Mouse (Mus musculus): ENCODE results near the gene Tubb4b. TPM values are rescaled to one million over a fixed set of nuclear protein-coding genes. Genes with fewer than 3 reads are reported as not detected.

Tubb4b gene
- polyA plus RNA-seq, 1 experiment from 2014 or later = 392 TPM

DNA sequence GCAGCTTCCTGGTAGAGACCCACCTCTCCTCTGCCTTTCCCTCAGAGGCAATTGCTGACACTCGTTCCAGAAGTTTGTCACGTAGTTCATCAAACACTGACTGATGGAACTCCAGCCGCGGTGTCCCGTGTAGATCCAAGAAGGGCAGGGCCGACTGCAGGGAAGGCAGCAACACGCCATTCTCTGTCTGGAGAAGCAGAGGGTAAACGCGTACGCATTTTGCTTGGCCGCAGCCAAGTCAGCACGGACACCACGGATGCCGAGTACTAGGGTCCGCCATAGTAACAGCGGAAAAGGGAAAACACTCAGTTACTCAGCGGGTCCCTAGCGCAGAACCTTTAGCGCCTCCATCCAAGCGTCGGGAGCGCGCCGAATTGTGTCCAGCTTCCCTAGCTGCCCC is 13.8 kb downstream of the Tubb4b start:
- H3K9ac ChIP-seq (ENCODE audit: low read length) = peak overlapping the region; percentile 91
- WGBS = 0% methylated on average over 24 of the region's 24 CpGs
- H3K9me3 ChIP-seq (replicated peaks; ENCODE audit: control insufficient read depth, low read length) = no peaks in the 10 kb centered on the region
- H3K4me2 ChIP-seq (ENCODE audit: low read length) = peak overlapping the region; percentile 93
- peaks cover 24% of the 10 kb centered on the region for H3K36me3 ChIP-seq (ENCODE audit: control insufficient read depth, insufficient read depth, low read length)
- peak overlapping the region; percentile 89 for H3K4me3 ChIP-seq (ENCODE audit: low read depth, low read length)
- H3K4me1 ChIP-seq (ENCODE audit: control insufficient read depth, insufficient read depth, low read length) = peaks cover 15% of the 10 kb centered on the region
- H3K27ac ChIP-seq (ENCODE audit: low read depth, low read length) = peak overlapping the region; percentile 81
- DNase-seq (ENCODE audit: low spot score) (no peak), ATAC-seq (peak; percentile 57)
- no peaks in the 10 kb centered on the region for H3K27me3 ChIP-seq (replicated peaks; ENCODE audit: control insufficient read depth, insufficient read depth, low read length)

DNA sequence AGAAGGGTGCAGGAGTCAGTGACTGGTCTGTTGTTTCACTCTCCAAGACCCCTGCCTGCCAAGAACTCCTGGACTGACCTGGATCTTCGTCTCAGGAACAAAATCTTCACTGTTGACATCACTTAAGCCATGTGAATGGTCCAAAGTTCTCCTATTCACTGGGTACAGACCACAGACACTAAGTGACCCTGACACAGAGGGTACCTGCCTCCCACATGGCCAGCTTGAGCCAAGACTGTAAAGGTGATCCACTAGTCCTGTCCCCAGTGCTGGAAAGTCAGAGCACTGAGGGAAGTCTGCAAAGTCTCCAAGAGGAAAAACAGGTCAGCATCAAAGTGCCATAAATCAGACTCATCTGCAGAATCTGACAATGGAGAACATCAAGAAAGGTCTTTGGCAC is 16.9 kb downstream of the Tubb4b start:
- Histone ChIP-seq H3K9ac (ENCODE audit: low read length) (no peak overlapping the region), H3K36me3 (ENCODE audit: control insufficient read depth, insufficient read depth, low read length) (peaks cover 55% of the 10 kb centered on the region), H3K4me3 (ENCODE audit: low read depth, low read length) (no peak overlapping the region), H3K9me3 (replicated peaks; ENCODE audit: control insufficient read depth, low read length) (no peaks in the 10 kb centered on the region), H3K27ac (ENCODE audit: low read depth, low read length) (no peak overlapping the region), H3K4me1 (ENCODE audit: control insufficient read depth, insufficient read depth, low read length) (peaks cover 15% of the 10 kb centered on the region), H3K27me3 (replicated peaks; ENCODE audit: control insufficient read depth, insufficient read depth, low read length) (no peaks in the 10 kb centered on the region), H3K4me2 (ENCODE audit: low read length) (no peak overlapping the region)
- DNase-seq (ENCODE audit: low spot score) (no peak), ATAC-seq (no peak)
- 92% methylated on average over 1 of the region's 1 CpGs for WGBS

DNA sequence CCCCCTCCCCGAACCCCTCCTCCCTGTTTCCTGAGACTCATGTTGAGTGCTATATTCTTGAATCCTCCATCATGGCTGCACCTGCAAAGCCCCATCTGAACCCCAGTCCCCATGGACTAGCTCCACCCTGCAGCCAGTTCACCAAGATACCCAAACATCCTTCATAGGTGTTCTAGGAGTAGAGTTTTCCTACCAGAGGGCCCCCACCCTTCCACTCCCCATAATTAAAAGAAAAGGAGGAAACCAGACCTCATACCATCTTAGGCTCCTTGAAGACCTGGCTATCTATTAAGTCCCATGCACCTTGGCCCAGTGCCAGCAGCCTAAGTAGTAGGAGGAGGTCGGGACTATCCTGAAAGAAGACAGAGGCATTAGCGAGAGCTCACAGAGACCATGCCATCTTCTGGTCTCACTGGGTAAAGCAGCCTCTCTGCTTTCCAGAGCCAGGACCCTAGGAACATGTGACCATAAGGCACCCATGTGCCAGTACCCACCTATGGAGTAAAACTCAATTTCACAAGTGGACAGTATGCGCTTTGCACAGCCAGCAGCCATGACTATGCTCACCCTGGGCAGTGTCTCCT is 20.8 kb downstream of the Tubb4b start:
- WGBS = 58% methylated on average over 4 of the region's 4 CpGs
- H3K27me3 ChIP-seq (replicated peaks; ENCODE audit: control insufficient read depth, insufficient read depth, low read length) = no peaks in the 10 kb centered on the region
- no peaks in the 10 kb centered on the region for H3K9me3 ChIP-seq (replicated peaks; ENCODE audit: control insufficient read depth, low read length)
- no peaks in the 10 kb centered on the region for H3K4me1 ChIP-seq (ENCODE audit: control insufficient read depth, insufficient read depth, low read length)
- H3K27ac ChIP-seq (ENCODE audit: low read depth, low read length) = no peak overlapping the region
- peaks cover 88% of the 10 kb centered on the region for H3K36me3 ChIP-seq (ENCODE audit: control insufficient read depth, insufficient read depth, low read length)
- H3K4me2 ChIP-seq (ENCODE audit: low read length) = no peak overlapping the region
- DNase-seq (ENCODE audit: low spot score) (no peak), ATAC-seq (peak; percentile 26; the same call in 1 of the 2 replicates)
- no peak overlapping the region for H3K4me3 ChIP-seq (ENCODE audit: low read depth, low read length)
- no peak overlapping the region for H3K9ac ChIP-seq (ENCODE audit: low read length)

DNA sequence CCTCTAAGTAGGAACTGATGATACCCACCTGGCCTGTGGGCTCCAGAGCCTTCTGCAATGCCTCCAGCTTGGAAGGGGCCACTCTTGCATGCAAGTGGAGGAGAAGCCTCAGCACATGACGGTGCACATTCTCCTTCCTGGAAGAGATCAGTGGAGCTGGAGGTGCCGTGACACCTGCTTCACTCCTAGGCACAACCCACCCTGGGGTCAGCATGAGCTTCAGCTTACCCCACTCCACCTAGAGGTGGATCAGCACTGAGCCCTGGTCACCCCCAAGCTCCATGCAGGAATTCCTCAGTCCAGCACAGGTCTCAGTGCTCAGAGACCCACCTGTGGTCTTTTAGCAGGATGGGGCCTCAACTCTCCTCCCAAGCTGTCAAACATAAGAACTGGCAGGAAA is 23.9 kb downstream of the Tubb4b start:
- no peaks in the 10 kb centered on the region for H3K4me1 ChIP-seq (ENCODE audit: control insufficient read depth, insufficient read depth, low read length)
- peaks cover 76% of the 10 kb centered on the region for H3K36me3 ChIP-seq (ENCODE audit: control insufficient read depth, insufficient read depth, low read length)
- H3K9ac ChIP-seq (ENCODE audit: low read length) = no peak overlapping the region
- H3K4me3 ChIP-seq (ENCODE audit: low read depth, low read length) = no peak overlapping the region
- no peak for ATAC-seq
- DNase-seq (ENCODE audit: low spot score) = no peak
- H3K27ac ChIP-seq (ENCODE audit: low read depth, low read length) = no peak overlapping the region
- WGBS = 90% methylated on average over 2 of the region's 2 CpGs
- peaks cover 15% of the 10 kb centered on the region for H3K27me3 ChIP-seq (replicated peaks; ENCODE audit: control insufficient read depth, insufficient read depth, low read length)
- no peak overlapping the region for H3K4me2 ChIP-seq (ENCODE audit: low read length)
- H3K9me3 ChIP-seq (replicated peaks; ENCODE audit: control insufficient read depth, low read length) = no peaks in the 10 kb centered on the region

DNA sequence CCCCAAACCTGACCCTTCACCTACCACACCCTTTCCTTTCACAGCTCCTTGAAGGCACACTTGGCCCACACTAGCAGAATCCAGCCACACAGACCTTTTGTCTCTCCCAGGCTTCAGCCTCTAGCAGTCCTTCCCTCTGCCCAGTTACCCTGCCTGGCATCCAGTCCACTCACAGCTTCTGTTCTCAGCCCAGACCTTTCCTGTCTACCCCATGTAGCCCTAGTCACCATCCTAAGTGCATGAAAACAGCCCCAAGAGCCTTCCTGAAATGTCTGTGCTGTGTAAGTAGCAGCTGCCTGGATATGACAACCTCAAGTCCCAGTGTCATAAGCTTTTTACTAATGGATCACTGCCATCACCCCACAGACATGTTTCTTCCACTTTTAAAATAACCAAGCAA is 26.6 kb downstream of the Tubb4b start:
- Histone ChIP-seq H3K27ac (ENCODE audit: low read depth, low read length) (no peak overlapping the region), H3K36me3 (ENCODE audit: control insufficient read depth, insufficient read depth, low read length) (peaks cover 49% of the 10 kb centered on the region)
- DNase-seq (ENCODE audit: low spot score) = no peak

DNA sequence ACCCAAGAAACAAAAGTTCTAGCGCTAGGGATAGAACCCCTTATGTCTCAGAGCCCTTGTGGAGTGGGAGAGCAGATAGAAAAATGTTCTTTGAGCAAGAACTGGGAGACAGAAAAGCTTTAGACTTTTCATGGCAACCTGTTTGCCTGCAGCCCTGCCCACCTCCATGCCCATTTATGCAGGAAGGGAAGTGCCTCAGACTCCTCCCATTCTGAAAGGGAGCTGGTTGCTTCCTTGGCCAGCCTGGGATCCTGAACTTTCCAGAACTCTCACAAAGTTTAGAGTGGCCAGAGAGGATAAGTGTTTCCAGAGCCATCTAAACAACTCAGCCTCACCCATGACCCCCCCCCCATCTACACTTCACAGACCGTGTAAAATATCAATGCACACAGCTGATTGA is 27.3 kb downstream of the Tubb4b start:
- H3K36me3 ChIP-seq (ENCODE audit: control insufficient read depth, insufficient read depth, low read length) = peaks cover 42% of the 10 kb centered on the region
- no peak overlapping the region for H3K4me3 ChIP-seq (ENCODE audit: low read depth, low read length)
- peaks cover 26% of the 10 kb centered on the region for H3K27me3 ChIP-seq (replicated peaks; ENCODE audit: control insufficient read depth, insufficient read depth, low read length)
- WGBS = 30% methylated on average over 2 of the region's 2 CpGs
- no peaks in the 10 kb centered on the region for H3K4me1 ChIP-seq (ENCODE audit: control insufficient read depth, insufficient read depth, low read length)
- no peak for ATAC-seq
- H3K4me2 ChIP-seq (ENCODE audit: low read length) = no peak overlapping the region
- no peak for DNase-seq (ENCODE audit: low spot score)
- no peaks in the 10 kb centered on the region for H3K9me3 ChIP-seq (replicated peaks; ENCODE audit: control insufficient read depth, low read length)
- H3K27ac ChIP-seq (ENCODE audit: low read depth, low read length) = no peak overlapping the region
- no peak overlapping the region for H3K9ac ChIP-seq (ENCODE audit: low read length)

More for the DNA sequence above, 26.6 kb downstream of the Tubb4b start:
- H3K4me1 ChIP-seq (ENCODE audit: control insufficient read depth, insufficient read depth, low read length) = no peaks in the 10 kb centered on the region
- no peak for ATAC-seq
- H3K4me3 ChIP-seq (ENCODE audit: low read depth, low read length) = no peak overlapping the region
- H3K4me2 ChIP-seq (ENCODE audit: low read length) = no peak overlapping the region
- no peaks in the 10 kb centered on the region for H3K9me3 ChIP-seq (replicated peaks; ENCODE audit: control insufficient read depth, low read length)
- H3K27me3 ChIP-seq (replicated peaks; ENCODE audit: control insufficient read depth, insufficient read depth, low read length) = peaks cover 26% of the 10 kb centered on the region
- H3K9ac ChIP-seq (ENCODE audit: low read length) = no peak overlapping the region

DNA sequence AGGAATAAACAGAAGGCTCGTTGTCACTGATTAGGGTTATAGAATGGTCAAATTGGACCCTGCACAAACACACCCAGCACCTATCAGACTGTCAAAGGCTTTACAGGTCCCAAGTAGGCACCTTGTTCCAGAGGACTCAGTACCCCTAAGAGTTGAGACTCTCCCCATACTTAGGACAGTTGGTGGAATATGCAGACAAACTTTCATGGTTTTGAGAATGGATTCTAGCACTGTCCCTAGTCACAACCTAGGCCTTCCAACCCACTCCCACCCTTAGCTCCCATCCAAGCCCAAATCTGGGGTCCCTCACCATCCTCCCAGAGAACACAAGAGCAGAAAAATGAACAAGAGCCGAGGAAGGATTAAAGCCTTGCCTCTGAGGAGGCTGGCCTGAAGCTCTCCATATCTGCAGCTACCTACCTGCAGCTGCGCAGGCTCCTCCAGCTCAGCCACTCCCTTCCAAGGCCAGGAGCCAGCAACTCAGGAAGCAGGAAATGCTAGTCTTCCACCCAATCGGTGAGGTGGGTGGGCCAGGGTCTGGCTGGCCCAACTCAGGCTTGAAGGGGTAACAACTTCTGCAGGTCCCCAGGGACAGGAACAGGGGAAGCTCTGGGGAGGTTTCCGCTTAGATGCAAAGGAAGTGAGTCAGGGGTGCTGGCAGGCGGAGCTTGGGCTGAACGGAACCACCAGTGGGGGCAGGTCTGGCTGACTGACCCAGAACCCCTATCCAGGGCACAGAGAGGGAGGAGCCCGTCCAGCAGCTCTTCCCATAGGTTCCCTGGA is 28.1 kb downstream of the Tubb4b start, which contains the start of gene Tor4a:
Gene Tor4a (minus strand): TSS at position 715 of the 783 bp plus-strand sequence.
- Histone ChIP-seq H3K9ac (ENCODE audit: low read length) (no peak within 1 kb of the TSS), H3K4me2 (ENCODE audit: low read length) (no peak within 1 kb of the TSS), H3K36me3 (ENCODE audit: control insufficient read depth, insufficient read depth, low read length) (peaks cover 33% of the 10 kb centered on the region), H3K9me3 (replicated peaks; ENCODE audit: control insufficient read depth, low read length) (no peaks in the 10 kb centered on the region), H3K27me3 (replicated peaks; ENCODE audit: control insufficient read depth, insufficient read depth, low read length) (peaks cover 26% of the 10 kb centered on the region), H3K4me3 (ENCODE audit: low read depth, low read length) (no peak within 1 kb of the TSS), H3K4me1 (ENCODE audit: control insufficient read depth, insufficient read depth, low read length) (no peaks in the 10 kb centered on the region), H3K27ac (ENCODE audit: low read depth, low read length) (no peak within 1 kb of the TSS)
- 11% methylated on average over 8 of the region's 8 CpGs for WGBS
- DNase-seq (ENCODE audit: low spot score) (no peak), ATAC-seq (no peak)

DNA sequence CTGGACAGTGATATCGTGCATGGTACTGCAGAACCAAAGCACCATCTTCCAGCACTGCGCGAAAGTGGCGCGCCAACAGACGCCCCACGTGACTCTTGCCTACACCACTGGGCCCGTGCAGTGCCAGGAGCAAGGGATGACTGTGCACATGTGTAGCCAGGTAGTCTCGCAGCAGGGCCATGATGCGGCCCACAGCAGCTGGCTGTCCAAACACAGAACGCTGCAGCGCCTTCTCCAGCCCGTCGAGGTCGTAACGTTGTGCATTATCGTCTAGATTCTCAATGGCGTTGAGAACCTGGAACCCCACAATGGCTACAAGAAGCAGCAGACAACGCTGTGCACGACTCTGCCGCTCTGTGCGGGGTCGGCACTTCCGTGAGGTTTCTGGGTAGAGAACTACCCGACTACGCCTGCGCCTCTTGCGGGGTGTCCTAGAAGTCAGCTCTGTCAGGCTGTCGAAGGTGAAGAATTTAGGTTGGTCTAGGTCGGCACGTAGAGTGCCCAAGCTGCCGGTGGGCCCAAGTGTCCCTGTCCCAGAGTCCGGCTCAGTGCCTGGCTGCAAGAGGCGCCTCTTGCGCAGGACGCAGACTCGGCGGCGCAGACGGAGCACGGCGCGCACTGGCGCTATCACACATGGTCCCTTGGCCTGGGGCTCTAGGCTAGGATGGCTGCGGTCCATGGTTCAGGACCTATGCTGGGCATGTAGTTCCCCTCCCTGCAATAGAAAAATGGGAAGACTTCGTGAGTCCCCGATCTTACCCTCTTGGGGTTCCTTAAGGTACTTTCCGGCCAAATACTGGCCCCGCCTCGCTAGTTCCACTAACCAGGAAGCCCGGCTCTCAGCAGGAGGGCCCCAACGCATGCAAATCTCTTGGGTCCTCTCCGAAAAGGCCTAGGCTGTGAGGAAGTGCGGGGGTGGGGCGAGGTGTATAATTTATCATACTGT is 29.0 kb downstream of the Tubb4b start:
- DNase-seq (ENCODE audit: low spot score) = no peak
- no peaks in the 10 kb centered on the region for H3K9me3 ChIP-seq (replicated peaks; ENCODE audit: control insufficient read depth, low read length)
- no peak overlapping the region for H3K9ac ChIP-seq (ENCODE audit: low read length)
- H3K36me3 ChIP-seq (ENCODE audit: control insufficient read depth, insufficient read depth, low read length) = peaks cover 25% of the 10 kb centered on the region
- no peak overlapping the region for H3K4me3 ChIP-seq (ENCODE audit: low read depth, low read length)
- H3K4me2 ChIP-seq (ENCODE audit: low read length) = no peak overlapping the region
- no peaks in the 10 kb centered on the region for H3K4me1 ChIP-seq (ENCODE audit: control insufficient read depth, insufficient read depth, low read length)
- H3K27ac ChIP-seq (ENCODE audit: low read depth, low read length) = no peak overlapping the region
- H3K27me3 ChIP-seq (replicated peaks; ENCODE audit: control insufficient read depth, insufficient read depth, low read length) = peaks cover 26% of the 10 kb centered on the region
- ATAC-seq = no peak
- WGBS = 25% methylated on average over 55 of the region's 55 CpGs
